Mouse (Mus musculus) midbrain, embryonic 14.5 days (tissue): ENCODE data around the gene Unc93a2. TPM values are rescaled to one million over a fixed set of nuclear protein-coding genes. Genes with fewer than 3 reads are reported as not detected.
"Not testable (repeated sequence)": the region's sequence is repeated elsewhere in the genome, so short reads cannot be mapped to it uniquely, and the experiment has no call there.

ENCODE experiments used
- ATAC-seq: fragments of 200-750 bp; cut with Nextera tagmentation; 2 replicates; pipeline ENCODE4 v1.8.0; 2017; ENCODE audit warnings: moderate number of reproducible peaks, moderate library complexity; ENCODE audit not compliant: low FRiP score, low TSS enrichment
- DNase-seq: peaks from one replicate; pipeline ENCODE4 v3.0.0-alpha.2; 2015
- H3K27ac ChIP-seq: fragments of 300-500 bp; sonication (generic); replicated peaks from 2 replicates; pipeline ENCODE4 v1.5.1; 2014; ENCODE audit warnings: mild to moderate bottlenecking, low read depth, low read length, moderate library complexity
- H3K27me3 ChIP-seq: fragments of 300-500 bp; sonication (generic); 2 replicates; pipeline ENCODE4 v1.6.1; 2014; ENCODE audit warnings: low read length, control low read depth, mixed read lengths; ENCODE audit not compliant: control insufficient read depth, insufficient read depth
- H3K36me3 ChIP-seq: fragments of 300-500 bp; sonication (generic); 2 replicates; pipeline ENCODE4 v1.6.1; 2014; ENCODE audit warnings: low read length, control low read depth; ENCODE audit not compliant: control insufficient read depth, insufficient read depth
- H3K4me1 ChIP-seq: fragments of 300-500 bp; sonication (generic); 2 replicates; pipeline ENCODE4 v1.6.1; 2014; ENCODE audit warnings: mild to moderate bottlenecking, antibody characterized with exemption, low read length, control low read depth; ENCODE audit not compliant: control insufficient read depth, insufficient read depth
- H3K4me2 ChIP-seq: fragments of 300-500 bp; sonication (generic); 2 replicates; pipeline ENCODE4 v1.6.1; 2014; ENCODE audit warnings: mild to moderate bottlenecking, low read length, moderate library complexity
- H3K4me3 ChIP-seq: fragments of 300-500 bp; sonication (generic); replicated peaks from 2 replicates; pipeline ENCODE4 v1.5.1; 2014; ENCODE audit warnings: low read depth, low read length
- H3K9ac ChIP-seq: fragments of 300-500 bp; sonication (generic); replicated peaks from 2 replicates; pipeline ENCODE4 v1.6.1; 2014; ENCODE audit warnings: mild to moderate bottlenecking, low read length, moderate library complexity
- H3K9me3 ChIP-seq: fragments of 300-500 bp; sonication (generic); 2 replicates; pipeline ENCODE4 v1.6.1; 2016; ENCODE audit warnings: low read length, control low read depth, mixed read lengths; ENCODE audit not compliant: control insufficient read depth
- WGBS: fragments of 180-500 bp; shearing (Covaris S2); extraction: QIAGEN DNeasy Blood & Tissue Kit; methylation state at CpG from one replicate; pipeline ENCODE4 v1.1.7; 2014; 5-methylcytosine and 5-hydroxymethylcytosine counted together
- polyA plus RNA-seq: library from polyadenylated mRNA; unstranded; fragments of >200 nt; fragmentation: Nextera tagmentation; extraction: Ambion mirVana; gene quantifications from 2 replicates; pipeline ENCODE4 v1.2.1, GENCODE M21; 2014

Unc93a2 gene
- polyA plus RNA-seq, 1 experiment from 2014 or later = not detected

DNA sequence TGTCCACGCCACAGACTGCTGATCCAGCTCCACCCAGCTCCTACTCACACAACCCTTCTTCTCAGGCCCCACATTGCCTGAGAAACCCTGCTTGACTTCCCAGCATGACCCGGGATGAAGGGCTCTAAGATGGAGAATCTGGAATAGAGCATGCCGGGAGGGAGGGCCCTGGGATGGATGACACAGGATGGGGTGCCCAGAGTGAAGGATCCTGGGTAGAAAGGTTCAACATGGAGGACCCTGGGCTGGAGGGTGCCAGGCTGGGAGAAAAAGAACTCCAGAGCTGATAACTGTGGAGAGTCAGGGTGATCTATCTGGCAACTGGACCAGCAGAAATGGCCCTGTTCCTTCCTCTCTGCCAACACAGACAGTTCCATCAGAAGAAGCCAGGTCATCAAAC, 19.6 kb downstream of the Unc93a2 start:
- not testable (repeated sequence) for ATAC-seq

DNA sequence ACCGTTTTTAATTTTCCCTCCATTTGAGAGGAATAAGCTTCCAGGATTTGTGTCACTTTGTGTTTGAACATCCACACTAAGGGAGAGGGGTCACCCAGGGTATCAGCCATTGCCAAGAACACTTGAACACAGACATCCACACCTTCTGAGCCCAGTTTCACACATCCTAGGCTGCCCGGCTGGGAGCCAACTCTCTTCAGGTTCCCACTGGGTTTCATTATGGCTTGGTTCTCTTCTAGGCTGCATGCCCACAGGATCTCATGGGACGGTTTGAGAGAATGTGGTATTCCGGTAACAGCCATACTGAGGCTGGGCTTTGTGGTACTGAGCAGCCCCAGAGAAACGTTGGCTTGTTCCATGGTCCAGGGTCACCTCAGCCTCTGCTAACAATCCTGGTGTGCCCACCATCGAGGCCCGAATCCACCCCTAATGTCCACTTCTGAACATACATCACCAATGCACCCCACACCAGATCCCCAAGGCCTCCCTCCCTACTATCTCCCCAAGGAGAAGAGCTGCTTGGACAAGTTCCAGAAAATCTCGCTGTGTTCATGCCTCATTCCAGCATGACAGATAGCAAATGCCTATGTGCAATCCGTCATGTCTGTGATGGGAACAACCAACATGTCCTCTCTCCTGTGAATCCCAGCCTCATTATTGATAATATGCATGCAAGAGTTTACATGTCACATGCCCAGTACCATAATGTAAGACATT, 24.4 kb downstream of the Unc93a2 start:
- H3K4me2 ChIP-seq, H3K9ac ChIP-seq, H3K27me3 ChIP-seq, H3K27ac ChIP-seq, DNase-seq, H3K4me3 ChIP-seq, H3K9me3 ChIP-seq, H3K36me3 ChIP-seq, H3K4me1 ChIP-seq, ATAC-seq: not testable (repeated sequence)
- 85% methylated on average over 9 of the region's 9 CpGs for WGBS

More for the DNA sequence above, 19.6 kb downstream of the Unc93a2 start:
- H3K4me3 ChIP-seq, DNase-seq, H3K4me1 ChIP-seq, H3K36me3 ChIP-seq, H3K9ac ChIP-seq, H3K9me3 ChIP-seq, H3K27ac ChIP-seq, H3K27me3 ChIP-seq, H3K4me2 ChIP-seq: not testable (repeated sequence)
- WGBS = no CpG with 5 or more reads among the region's 3 CpGs

DNA sequence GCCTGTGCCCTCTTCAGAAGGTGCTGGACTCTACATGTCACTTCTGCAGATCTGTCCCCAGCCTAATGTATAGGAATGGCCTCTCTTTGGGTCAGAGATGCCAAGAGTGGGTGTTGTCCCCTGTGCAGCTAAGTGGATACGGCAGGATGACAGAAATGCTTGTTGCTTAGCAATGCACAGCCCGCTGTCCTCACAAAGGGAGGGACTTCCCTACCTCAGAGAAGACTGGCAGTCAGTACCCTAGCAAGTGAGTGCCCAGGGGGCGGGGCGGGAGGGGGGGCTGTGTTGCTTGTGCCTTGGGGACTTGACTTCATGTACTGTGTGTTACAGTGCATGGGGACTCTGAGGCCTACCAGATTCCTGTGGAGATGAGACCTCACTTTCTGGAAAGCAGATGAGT, 25.5 kb downstream of the Unc93a2 start:
- H3K4me2 ChIP-seq, H3K27me3 ChIP-seq, H3K9ac ChIP-seq, H3K4me1 ChIP-seq, H3K36me3 ChIP-seq, ATAC-seq, H3K4me3 ChIP-seq, H3K9me3 ChIP-seq, H3K27ac ChIP-seq, DNase-seq: not testable (repeated sequence)
- 65% methylated on average over 4 of the region's 4 CpGs for WGBS

DNA sequence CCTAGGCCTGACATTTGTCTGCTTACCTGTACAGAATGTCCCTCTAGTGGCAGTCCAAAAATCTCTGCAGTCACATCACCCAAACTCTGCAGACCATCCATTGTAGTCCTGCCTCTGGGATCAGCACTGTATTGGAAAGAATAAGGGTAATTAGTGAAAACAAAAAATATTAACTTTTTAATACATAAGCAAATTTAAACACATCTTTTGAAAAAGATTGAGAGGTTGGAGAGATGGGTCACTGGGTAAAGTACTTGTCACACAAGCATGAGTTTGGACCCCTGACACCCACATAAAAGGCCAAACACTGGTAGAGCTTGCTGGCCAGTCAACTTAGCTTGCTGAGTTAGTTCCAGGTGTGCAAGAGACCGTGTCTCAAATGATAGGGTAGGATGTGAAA, 32.7 kb downstream of the Unc93a2 start, which contains the start of gene Ttll2:
TSS of gene Ttll2 (minus strand) at position 101 of the 400 bp plus-strand sequence.
- not testable (repeated sequence) for H3K9me3 ChIP-seq, H3K27ac ChIP-seq, DNase-seq, H3K4me2 ChIP-seq, H3K27me3 ChIP-seq, ATAC-seq, H3K36me3 ChIP-seq, H3K4me1 ChIP-seq, H3K4me3 ChIP-seq, H3K9ac ChIP-seq
- WGBS = 100% methylated on average over 1 of the region's 1 CpGs

DNA sequence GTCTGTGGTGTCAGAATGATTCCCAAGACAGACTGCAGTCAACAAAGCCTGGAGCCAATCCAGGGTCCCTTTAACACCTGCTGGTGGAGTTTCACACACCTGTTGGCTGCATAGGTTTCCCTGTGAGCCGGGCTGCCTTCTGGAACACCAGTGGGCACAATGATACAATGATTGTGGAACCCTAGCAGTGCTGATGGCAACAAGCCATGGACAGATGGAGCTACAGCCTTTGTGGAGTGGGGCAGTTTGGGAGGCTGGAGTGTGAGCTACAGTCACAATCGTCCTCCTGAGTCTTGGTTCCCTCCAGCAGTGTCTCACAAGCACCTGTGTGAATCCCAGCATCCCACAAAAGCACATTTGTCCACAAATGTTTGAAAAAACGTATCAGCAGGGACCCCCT, 36.5 kb downstream of the Unc93a2 start:
- DNase-seq, H3K4me3 ChIP-seq, H3K36me3 ChIP-seq, H3K4me1 ChIP-seq, ATAC-seq, H3K27me3 ChIP-seq, H3K9ac ChIP-seq, H3K9me3 ChIP-seq, H3K4me2 ChIP-seq, H3K27ac ChIP-seq: not testable (repeated sequence)
- WGBS = 79% methylated on average over 2 of the region's 3 CpGs

DNA sequence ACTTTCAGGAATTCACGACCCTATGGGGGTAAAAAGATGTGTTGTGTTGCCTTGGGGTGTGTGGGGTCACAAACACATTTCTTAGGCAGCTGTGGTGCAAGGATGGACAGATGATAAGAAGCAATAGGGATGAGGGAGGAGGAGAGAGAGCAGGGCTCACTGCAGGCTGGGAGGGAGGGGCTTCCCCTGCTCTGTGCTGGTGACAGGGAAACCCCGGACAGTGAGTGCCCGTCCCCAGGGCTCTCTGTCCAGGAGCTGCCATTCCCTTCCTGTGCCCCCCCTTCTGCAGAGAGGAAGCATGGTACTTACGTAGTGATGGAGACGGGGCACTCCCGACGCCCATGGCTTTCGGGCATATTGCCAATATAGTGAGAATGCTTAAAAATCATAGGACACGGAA, 47.9 kb downstream of the Unc93a2 start:
- H3K4me2 ChIP-seq, H3K27me3 ChIP-seq, DNase-seq, H3K4me3 ChIP-seq, H3K27ac ChIP-seq, H3K9me3 ChIP-seq, H3K4me1 ChIP-seq, H3K36me3 ChIP-seq, ATAC-seq, H3K9ac ChIP-seq: not testable (repeated sequence)
- WGBS = 79% methylated on average over 8 of the region's 9 CpGs

DNA sequence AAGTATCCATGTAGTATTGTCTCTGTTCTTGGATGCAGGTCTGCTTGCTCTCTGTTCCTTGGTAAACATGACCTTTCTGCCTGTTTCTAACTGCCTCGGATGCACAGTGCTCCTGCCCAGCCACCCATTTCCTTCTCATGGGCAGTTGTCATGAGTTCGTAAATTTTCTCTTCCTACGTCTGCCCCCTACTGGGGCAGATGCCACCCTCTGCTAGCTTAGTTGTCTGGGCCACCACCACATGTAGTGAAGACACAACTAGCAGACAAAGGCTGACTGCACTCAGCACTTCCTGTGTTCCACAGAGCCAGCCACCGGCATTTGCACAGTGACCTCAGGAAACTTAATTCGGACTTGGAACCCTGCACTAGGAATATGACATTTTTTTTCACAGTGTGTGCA, 52.5 kb downstream of the Unc93a2 start:
- WGBS = 92% methylated on average over 3 of the region's 5 CpGs
- H3K27ac ChIP-seq, H3K4me3 ChIP-seq, H3K9me3 ChIP-seq, H3K4me2 ChIP-seq, H3K4me1 ChIP-seq, H3K36me3 ChIP-seq, DNase-seq, H3K27me3 ChIP-seq, ATAC-seq, H3K9ac ChIP-seq: not testable (repeated sequence)

DNA sequence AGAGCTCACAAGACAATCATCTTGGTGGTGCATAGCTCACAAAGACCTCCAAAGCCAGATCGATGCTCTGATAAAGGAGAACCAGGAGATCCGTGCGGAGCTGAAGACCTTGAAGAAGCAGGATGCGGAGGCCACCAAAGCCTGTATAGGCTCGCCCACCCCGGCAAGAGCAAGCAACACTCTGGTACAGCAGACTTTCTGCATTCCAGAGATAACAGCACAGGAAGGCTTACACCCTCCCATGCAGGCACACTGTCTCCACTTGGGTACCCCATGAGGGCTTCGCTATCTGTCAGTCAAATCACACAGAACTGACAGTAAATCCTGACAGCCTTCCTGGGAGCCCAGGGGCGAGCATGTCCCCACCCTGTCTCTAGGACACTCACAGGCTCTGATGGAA, 58.8 kb downstream of the Unc93a2 start:
- H3K4me3 ChIP-seq, H3K36me3 ChIP-seq, H3K9ac ChIP-seq, H3K27ac ChIP-seq, ATAC-seq, DNase-seq, H3K27me3 ChIP-seq, H3K4me2 ChIP-seq, H3K9me3 ChIP-seq, H3K4me1 ChIP-seq: not testable (repeated sequence)
- WGBS = 78% methylated on average over 3 of the region's 8 CpGs

DNA sequence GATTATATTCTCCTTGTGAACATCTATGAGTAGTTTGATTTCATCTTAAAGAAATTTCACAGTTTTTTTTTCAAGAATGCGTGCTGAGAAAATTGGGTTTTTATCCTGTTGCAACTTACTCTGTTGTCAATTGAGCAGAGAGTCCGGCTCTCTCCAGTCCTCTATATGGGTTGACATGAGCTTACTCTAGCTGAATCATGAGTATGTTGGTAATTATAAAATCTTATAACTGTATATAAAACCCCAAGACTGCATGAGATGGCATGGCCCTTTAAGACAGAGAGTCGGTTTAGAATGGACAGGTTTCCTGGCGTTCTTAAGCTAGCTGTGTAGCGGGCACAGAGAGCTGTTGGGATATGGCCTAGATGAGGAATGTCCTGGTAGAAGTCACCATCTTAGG, 60.9 kb downstream of the Unc93a2 start, which contains the start of gene Tcp10a:
TSS of gene Tcp10a (plus strand) at position 301 of the 400 bp plus-strand sequence.
- DNase-seq, H3K4me1 ChIP-seq, H3K9ac ChIP-seq, H3K27ac ChIP-seq, H3K4me2 ChIP-seq, H3K27me3 ChIP-seq, ATAC-seq, H3K4me3 ChIP-seq, H3K36me3 ChIP-seq, H3K9me3 ChIP-seq: not testable (repeated sequence)
- WGBS = 96% methylated on average over 3 of the region's 5 CpGs
